Mouse (Mus musculus): ENCODE results near the gene Parp1. TPM values are rescaled to one million over a fixed set of nuclear protein-coding genes. Genes with fewer than 3 reads are reported as not detected.
"Not testable (repeated sequence)": the region's sequence is repeated elsewhere in the genome, so short reads cannot be mapped to it uniquely, and the experiment has no call there.

The Parp1 gene
- polyA plus RNA-seq, 1 experiment from 2014 or later: 69.8 TPM

- Histone ChIP-seq H3K9me3 (replicated peaks; ENCODE audit: low read length) (0 out of 2 replicates have a peak, but pooled peaks cover 3% of the 10 kb centered on the region), H3K4me1 (replicated peaks; ENCODE audit: insufficient read depth, low read length) (no peaks in the 10 kb centered on the region)
- WGBS: 85% methylated on average over 2 of the region's 2 CpGs
These were observed 38.8 kb downstream of the Parp1 start for GRCm38 (mm10) chr1:180607578-180607879.

DNA sequence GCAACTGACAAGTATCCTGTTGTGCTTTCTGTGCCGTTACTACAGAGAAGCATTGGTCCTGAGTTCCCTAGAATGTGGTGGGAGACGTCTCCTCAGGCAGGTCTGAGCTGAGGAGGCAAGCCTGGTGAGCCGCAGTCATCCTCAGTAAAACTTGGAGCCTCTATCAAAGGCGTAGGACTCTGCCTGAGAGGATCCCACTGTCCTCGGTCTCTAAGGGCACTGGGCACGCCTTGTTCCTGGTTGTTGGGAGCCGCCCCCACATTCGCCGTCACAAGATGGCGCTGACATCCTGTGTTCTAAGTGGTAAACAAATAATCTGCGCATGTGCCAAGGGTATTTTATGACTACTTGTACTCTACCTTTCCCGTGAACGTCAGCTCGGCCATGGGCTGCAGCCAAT, 43.1 kb downstream of the Parp1 start:
- not testable (repeated sequence) for H3K27me3 ChIP-seq (ENCODE audit: insufficient read depth, low read length); H3K4me1 ChIP-seq (replicated peaks; ENCODE audit: insufficient read depth, low read length); H3K36me3 ChIP-seq (ENCODE audit: insufficient read depth, low read length); DNase-seq (ENCODE audit: low spot score); H3K9ac ChIP-seq (ENCODE audit: low read depth, low read length); H3K27ac ChIP-seq; H3K4me3 ChIP-seq (replicated peaks; ENCODE audit: low read depth, low read length); H3K9me3 ChIP-seq (replicated peaks; ENCODE audit: low read length); H3K4me2 ChIP-seq (ENCODE audit: low read length)
- ATAC-seq (replicated peaks; ENCODE audit: low FRiP score, low read depth): peak; percentile 68; the same call in 1 of the 2 replicates
- WGBS: 90% methylated on average over 10 of the region's 14 CpGs

More at GRCm38 (mm10) chr1:180607578-180607879, 38.8 kb downstream of the Parp1 start:
- H3K36me3 ChIP-seq (ENCODE audit: insufficient read depth, low read length): 0 out of 2 replicates have a peak, but pooled peaks cover 9% of the 10 kb centered on the region
- DNase-seq (ENCODE audit: low spot score) (peak; percentile 2), ATAC-seq (replicated peaks; ENCODE audit: low FRiP score, low read depth) (no peak)
- no peak overlapping the region for H3K4me3 ChIP-seq (replicated peaks; ENCODE audit: low read depth, low read length)
- H3K4me2 ChIP-seq (ENCODE audit: low read length): no peak overlapping the region
- no peak for TF ChIP-seq CTCF (IDR thresholded peaks at IDR 0.05; ENCODE audit: low read depth)
- H3K27me3 ChIP-seq (ENCODE audit: insufficient read depth, low read length): no peaks in the 10 kb centered on the region
- H3K9ac ChIP-seq (ENCODE audit: low read depth, low read length): no peak overlapping the region
- H3K27ac ChIP-seq: no peak overlapping the region

DNA sequence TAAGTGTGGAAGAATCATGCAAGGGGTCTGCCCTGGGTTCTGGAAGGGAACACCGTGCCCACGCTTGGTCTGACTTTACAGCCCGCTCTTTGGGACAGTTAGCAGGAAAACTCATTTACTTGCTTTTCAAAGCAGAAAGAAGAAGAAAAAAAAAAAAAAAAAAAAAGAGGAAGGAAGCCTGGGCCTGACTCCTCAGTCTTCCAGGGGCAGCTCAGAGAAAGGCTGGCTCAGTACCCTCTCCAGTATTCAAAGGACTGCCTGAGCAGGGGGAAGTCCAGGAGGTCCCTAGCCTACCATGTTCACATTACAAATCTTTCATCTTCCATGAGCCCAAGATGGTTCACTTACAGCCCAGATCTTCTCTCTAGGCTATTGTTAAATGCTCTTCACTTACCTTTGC, 48.0 kb downstream of the Parp1 start:
- no peak for ATAC-seq (replicated peaks; ENCODE audit: low FRiP score, low read depth)
- no peaks in the 10 kb centered on the region for H3K36me3 ChIP-seq (ENCODE audit: insufficient read depth, low read length)
- no peak overlapping the region for H3K27ac ChIP-seq
- H3K9me3 ChIP-seq (replicated peaks; ENCODE audit: low read length): no peaks in the 10 kb centered on the region
- 84% methylated on average over 3 of the region's 3 CpGs for WGBS
- no peak for DNase-seq (ENCODE audit: low spot score)
- H3K4me2 ChIP-seq (ENCODE audit: low read length): no peak overlapping the region
- H3K4me1 ChIP-seq (replicated peaks; ENCODE audit: insufficient read depth, low read length): no peaks in the 10 kb centered on the region
- H3K27me3 ChIP-seq (ENCODE audit: insufficient read depth, low read length): no peaks in the 10 kb centered on the region
- TF ChIP-seq CTCF (IDR thresholded peaks at IDR 0.05; ENCODE audit: low read depth): no peak
- no peak overlapping the region for H3K9ac ChIP-seq (ENCODE audit: low read depth, low read length)
- no peak overlapping the region for H3K4me3 ChIP-seq (replicated peaks; ENCODE audit: low read depth, low read length)

GRCm38 (mm10) chr1:180622389-180622788, 53.7 kb downstream of the Parp1 start:
- no peaks in the 10 kb centered on the region for H3K9me3 ChIP-seq (replicated peaks; ENCODE audit: low read length)
- DNase-seq (ENCODE audit: low spot score): no peak
- H3K4me1 ChIP-seq (replicated peaks; ENCODE audit: insufficient read depth, low read length): no peaks in the 10 kb centered on the region
- 79% methylated on average over 4 of the region's 4 CpGs for WGBS
- H3K4me3 ChIP-seq (replicated peaks; ENCODE audit: low read depth, low read length): no peak overlapping the region
- TF ChIP-seq CTCF (IDR thresholded peaks at IDR 0.05; ENCODE audit: low read depth): no peak
- H3K27me3 ChIP-seq (ENCODE audit: insufficient read depth, low read length): no peaks in the 10 kb centered on the region
- no peaks in the 10 kb centered on the region for H3K36me3 ChIP-seq (ENCODE audit: insufficient read depth, low read length)
- ATAC-seq (replicated peaks; ENCODE audit: low FRiP score, low read depth): no peak
- H3K4me2 ChIP-seq (ENCODE audit: low read length): no peak overlapping the region
- H3K9ac ChIP-seq (ENCODE audit: low read depth, low read length): no peak overlapping the region
- no peak overlapping the region for H3K27ac ChIP-seq

- Histone ChIP-seq H3K4me1 (replicated peaks; ENCODE audit: insufficient read depth, low read length) (no peaks in the 10 kb centered on the region), H3K4me2 (ENCODE audit: low read length) (no peak overlapping the region), H3K27me3 (ENCODE audit: insufficient read depth, low read length) (no peaks in the 10 kb centered on the region), H3K36me3 (ENCODE audit: insufficient read depth, low read length) (no peaks in the 10 kb centered on the region), H3K4me3 (replicated peaks; ENCODE audit: low read depth, low read length) (no peak overlapping the region), H3K27ac (no peak overlapping the region), H3K9ac (ENCODE audit: low read depth, low read length) (no peak overlapping the region), H3K9me3 (replicated peaks; ENCODE audit: low read length) (no peaks in the 10 kb centered on the region)
- no peak for ATAC-seq (replicated peaks; ENCODE audit: low FRiP score, low read depth)
- 94% methylated on average over 2 of the region's 2 CpGs for WGBS
- TF ChIP-seq CTCF (IDR thresholded peaks at IDR 0.05; ENCODE audit: low read depth): peak; percentile 41; the same call in 1 of the 2 replicates
- DNase-seq (ENCODE audit: low spot score): no peak
These were observed 55.2 kb downstream of the Parp1 start for GRCm38 (mm10) chr1:180623911-180624310.

GRCm38 (mm10) chr1:180626141-180626540, 57.4 kb downstream of the Parp1 start:
- ATAC-seq (replicated peaks; ENCODE audit: low FRiP score, low read depth): peak; percentile 43; the same call in 1 of the 2 replicates
- H3K27ac ChIP-seq: no peak overlapping the region
- no peaks in the 10 kb centered on the region for H3K36me3 ChIP-seq (ENCODE audit: insufficient read depth, low read length)
- H3K4me2 ChIP-seq (ENCODE audit: low read length): no peak overlapping the region
- TF ChIP-seq CTCF (IDR thresholded peaks at IDR 0.05; ENCODE audit: low read depth): no peak
- peak; percentile 75 for DNase-seq (ENCODE audit: low spot score)
- WGBS: 34% methylated on average over 2 of the region's 2 CpGs
- no peaks in the 10 kb centered on the region for H3K9me3 ChIP-seq (replicated peaks; ENCODE audit: low read length)
- no peak overlapping the region for H3K9ac ChIP-seq (ENCODE audit: low read depth, low read length)
- H3K4me1 ChIP-seq (replicated peaks; ENCODE audit: insufficient read depth, low read length): no peaks in the 10 kb centered on the region
- H3K27me3 ChIP-seq (ENCODE audit: insufficient read depth, low read length): no peaks in the 10 kb centered on the region
- no peak overlapping the region for H3K4me3 ChIP-seq (replicated peaks; ENCODE audit: low read depth, low read length)

- H3K9me3 ChIP-seq (replicated peaks; ENCODE audit: low read length); H3K4me3 ChIP-seq (replicated peaks; ENCODE audit: low read depth, low read length): not testable (repeated sequence)
- WGBS: 85% methylated on average over 2 of the region's 2 CpGs
These were observed 69.1 kb downstream of the Parp1 start for GRCm38 (mm10) chr1:180637796-180638195.

More at GRCm38 (mm10) chr1:180637796-180638195, 69.1 kb downstream of the Parp1 start:
- DNase-seq (ENCODE audit: low spot score); H3K4me2 ChIP-seq (ENCODE audit: low read length); H3K36me3 ChIP-seq (ENCODE audit: insufficient read depth, low read length); H3K4me1 ChIP-seq (replicated peaks; ENCODE audit: insufficient read depth, low read length); H3K27me3 ChIP-seq (ENCODE audit: insufficient read depth, low read length); H3K9ac ChIP-seq (ENCODE audit: low read depth, low read length); ATAC-seq (replicated peaks; ENCODE audit: low FRiP score, low read depth); H3K27ac ChIP-seq: not testable (repeated sequence)
